Mouse (Mus musculus): ENCODE measurements around the gene Hcn2. TPM values are rescaled to one million over a fixed set of nuclear protein-coding genes. Genes with fewer than 3 reads are reported as not detected.
"Not testable (repeated sequence)": the region's sequence is repeated elsewhere in the genome, so short reads cannot be mapped to it uniquely, and the experiment has no call there.

Hcn2 gene
- total RNA-seq, 2 experiments from 2014 or later = 6.1 to 9.4 TPM

GRCm38 (mm10) chr10:79740863-79741262 lies 24.4 kb downstream of the Hcn2 start:
- DNase-seq (ENCODE audit: low spot score in 2 of 2) = no peak

GRCm38 (mm10) chr10:79743161-79743560 lies 26.7 kb downstream of the Hcn2 start:
- no peak for DNase-seq (ENCODE audit: low spot score in 2 of 2)

GRCm38 (mm10) chr10:79743650-79744365 lies 27.4 kb downstream of the Hcn2 start:
- no peak for DNase-seq (ENCODE audit: low spot score in 2 of 2)

- DNase-seq (ENCODE audit: low spot score in 2 of 2) = no peak
Observed at GRCm38 (mm10) chr10:79745411-79745810, 29.0 kb downstream of the Hcn2 start.

- peak; percentile 85 to 90 for DNase-seq (ENCODE audit: low spot score in 2 of 2)
Observed at GRCm38 (mm10) chr10:79745898-79746773, 29.7 kb downstream of the Hcn2 start, which contains the start of gene Polrmt. TSS of gene Polrmt (minus strand) at chr10:79746581.

- no peak for DNase-seq (ENCODE audit: low spot score in 2 of 2)
Observed at GRCm38 (mm10) chr10:79746774-79747151, 30.3 kb downstream of the Hcn2 start.

- no peak for DNase-seq (ENCODE audit: low spot score in 2 of 2)
Observed at GRCm38 (mm10) chr10:79748496-79748895, 32.1 kb downstream of the Hcn2 start.

- peak; percentile 66 to 68 for DNase-seq (ENCODE audit: low spot score in 2 of 2)
Observed at GRCm38 (mm10) chr10:79754856-79755516, 38.6 kb downstream of the Hcn2 start, which contains the start of gene Fgf22. TSS of gene Fgf22 (plus strand) at chr10:79755076.

- DNase-seq (ENCODE audit: low spot score in 2 of 2) = no peak
Observed at GRCm38 (mm10) chr10:79755854-79756253, 39.4 kb downstream of the Hcn2 start.

- no peak for DNase-seq (ENCODE audit: low spot score in 2 of 2)
Observed at GRCm38 (mm10) chr10:79756660-79757059, 40.2 kb downstream of the Hcn2 start.

- not testable (repeated sequence) for DNase-seq (ENCODE audit: low spot score in 2 of 2)
Observed at GRCm38 (mm10) chr10:79759675-79760074, 43.2 kb downstream of the Hcn2 start.

- DNase-seq (ENCODE audit: low spot score in 2 of 2) = no peak
Observed at GRCm38 (mm10) chr10:79760603-79761143, 44.2 kb downstream of the Hcn2 start.

GRCm38 (mm10) chr10:79762875-79763274 lies 46.4 kb downstream of the Hcn2 start:
- DNase-seq (ENCODE audit: low spot score in 2 of 2) = no peak

- no peak for DNase-seq (ENCODE audit: low spot score in 2 of 2)
Observed at GRCm38 (mm10) chr10:79764234-79764633, 47.8 kb downstream of the Hcn2 start.

- no peak for DNase-seq (ENCODE audit: low spot score in 2 of 2)
Observed at GRCm38 (mm10) chr10:79765228-79765745, 48.9 kb downstream of the Hcn2 start.

- DNase-seq (ENCODE audit: low spot score in 2 of 2) = no peak
Observed at GRCm38 (mm10) chr10:79766001-79766507, 49.6 kb downstream of the Hcn2 start.

- DNase-seq (ENCODE audit: low spot score in 2 of 2) = peak; percentile 99
Observed at GRCm38 (mm10) chr10:79766508-79767325, 50.3 kb downstream of the Hcn2 start, which contains the start of gene Rnf126. TSS of gene Rnf126 (minus strand) at chr10:79766952.

GRCm38 (mm10) chr10:79767372-79768244 lies 51.2 kb downstream of the Hcn2 start:
- DNase-seq (ENCODE audit: low spot score in 2 of 2) = peak; percentile 85 to 87

GRCm38 (mm10) chr10:79768400-79768799 lies 52.0 kb downstream of the Hcn2 start:
- DNase-seq (ENCODE audit: low spot score in 2 of 2) = peak; percentile 62 to 73

All from adrenal gland, adult 18-20 months (tissue).